Mouse (Mus musculus) cortical plate, adult 2 months (tissue): Measurements from ENCODE around the gene Nrg4. TPM values are rescaled to one million over a fixed set of nuclear protein-coding genes. Genes with fewer than 3 reads are reported as not detected.

Source experiments
- H3K27ac ChIP-seq: fragments of 200-500 bp; 2 replicates; pipeline ENCODE4 v1.5.1; 2012; ENCODE audit warnings: low read length, control low read depth, inconsistent platforms; ENCODE audit not compliant: insufficient read depth
- H3K4me1 ChIP-seq: fragments of 200-500 bp; 2 replicates; pipeline ENCODE4 v1.6.1; 2011; ENCODE audit warnings: low read length; ENCODE audit not compliant: control insufficient read depth, insufficient read depth
- H3K4me3 ChIP-seq: fragments of 200-500 bp; 2 replicates; pipeline ENCODE4 v1.5.1; 2011; ENCODE audit warnings: mild to moderate bottlenecking, low read length, control low read depth; ENCODE audit not compliant: insufficient read depth
- CTCF ChIP-seq: fragments of 200-500 bp; IDR thresholded peaks from 2 replicates; pipeline ENCODE4 v1.5.1; 2011; ENCODE audit warnings: mild to moderate bottlenecking, control low read depth, low read length; ENCODE audit not compliant: insufficient read depth; ENCODE audit errors: extremely low read depth
- POLR2A ChIP-seq: fragments of 200-500 bp; IDR thresholded peaks from 2 replicates; pipeline ENCODE4 v1.6.1; 2011; ENCODE audit warnings: mild to moderate bottlenecking, low read length, control low read depth; ENCODE audit not compliant: insufficient read depth; ENCODE audit errors: extremely low read depth
- polyA plus RNA-seq: library from polyadenylated mRNA; depleted of rRNA; stranded (reverse); fragments of >200 nt; gene quantifications from 2 replicates; pipeline ENCODE4 v1.2.3, GENCODE M21; 2012

Nrg4 gene
- polyA plus RNA-seq, 1 experiment, result 1.9 TPM

- H3K4me3 ChIP-seq, result no peak overlapping the region
- no peaks in the 10 kb centered on the region for H3K4me1 ChIP-seq
Observed at GRCm38 (mm10) chr9:55348664-55349063, 22.0 kb upstream of the Nrg4 start.

GRCm38 (mm10) chr9:55345332-55345731 is 18.7 kb upstream of the Nrg4 start:
- Histone ChIP-seq H3K27ac (no peak overlapping the region), H3K4me1 (no peaks in the 10 kb centered on the region), H3K4me3 (no peak overlapping the region)
- no peak for TF ChIP-seq CTCF
- no peak for TF ChIP-seq POLR2A

More at GRCm38 (mm10) chr9:55348664-55349063, 22.0 kb upstream of the Nrg4 start:
- TF ChIP-seq CTCF, result no peak
- TF ChIP-seq POLR2A, result no peak
- H3K27ac ChIP-seq, result no peak overlapping the region

GRCm38 (mm10) chr9:55344165-55344564 is 17.5 kb upstream of the Nrg4 start:
- H3K4me3 ChIP-seq, result no peak overlapping the region
- H3K27ac ChIP-seq, result no peak overlapping the region
- TF ChIP-seq POLR2A (no peak), CTCF (no peak)
- H3K4me1 ChIP-seq, result no peaks in the 10 kb centered on the region

- Histone ChIP-seq H3K4me1 (peaks cover 4% of the 10 kb centered on the region), H3K27ac (no peak overlapping the region), H3K4me3 (no peak overlapping the region)
- TF ChIP-seq CTCF, result no peak
- no peak for TF ChIP-seq POLR2A
Observed at GRCm38 (mm10) chr9:55332949-55333348, 6.3 kb upstream of the Nrg4 start.

- TF ChIP-seq POLR2A (no peak), CTCF (no peak)
- no peak overlapping the region for H3K4me3 ChIP-seq
- no peak overlapping the region for H3K27ac ChIP-seq
- H3K4me1 ChIP-seq, result peaks cover 4% of the 10 kb centered on the region
Observed at GRCm38 (mm10) chr9:55332476-55332875, 5.8 kb upstream of the Nrg4 start.

- Histone ChIP-seq H3K4me3 (no peak overlapping the region), H3K27ac (no peak overlapping the region), H3K4me1 (peaks cover 4% of the 10 kb centered on the region)
- TF ChIP-seq CTCF (no peak), POLR2A (no peak)
Observed at GRCm38 (mm10) chr9:55329401-55329800, 2.8 kb upstream of the Nrg4 start.

GRCm38 (mm10) chr9:55328151-55328918 is 1.7 kb upstream of the Nrg4 start:
- Histone ChIP-seq H3K4me1 (peaks cover 4% of the 10 kb centered on the region), H3K4me3 (peak overlapping the region; percentile 7; the same call in 1 of the 2 replicates), H3K27ac (no peak overlapping the region)
- TF ChIP-seq POLR2A, result no peak
- TF ChIP-seq CTCF, result no peak

- Histone ChIP-seq H3K27ac (no peak overlapping the region), H3K4me3 (peak overlapping the region; percentile 92), H3K4me1 (no peaks in the 10 kb centered on the region; the same call in 1 of the 2 replicates)
- no peak for TF ChIP-seq CTCF
- no peak for TF ChIP-seq POLR2A
Observed at GRCm38 (mm10) chr9:55327234-55327615, 581 bp upstream of the Nrg4 start.

GRCm38 (mm10) chr9:55325564-55326514 is 805 bp downstream of the Nrg4 start:
- Histone ChIP-seq H3K4me1 (no peaks in the 10 kb centered on the region; the same call in 1 of the 2 replicates), H3K27ac (no peak overlapping the region), H3K4me3 (peak overlapping the region; percentile 92)
- no peak for TF ChIP-seq POLR2A
- no peak for TF ChIP-seq CTCF
